Mouse (Mus musculus): ENCODE data around the gene Dusp21. TPM values are rescaled to one million over a fixed set of nuclear protein-coding genes. Genes with fewer than 3 reads are reported as not detected.

Dusp21 gene
- not detected for polyA plus RNA-seq (2014; fragmentation: Illumina TruSeq; extraction: RNeasy Lipid Tissue Mini Kit (QIAGEN cat#74804); ENCODE audit: low read depth, low replicate concordance)

DNA sequence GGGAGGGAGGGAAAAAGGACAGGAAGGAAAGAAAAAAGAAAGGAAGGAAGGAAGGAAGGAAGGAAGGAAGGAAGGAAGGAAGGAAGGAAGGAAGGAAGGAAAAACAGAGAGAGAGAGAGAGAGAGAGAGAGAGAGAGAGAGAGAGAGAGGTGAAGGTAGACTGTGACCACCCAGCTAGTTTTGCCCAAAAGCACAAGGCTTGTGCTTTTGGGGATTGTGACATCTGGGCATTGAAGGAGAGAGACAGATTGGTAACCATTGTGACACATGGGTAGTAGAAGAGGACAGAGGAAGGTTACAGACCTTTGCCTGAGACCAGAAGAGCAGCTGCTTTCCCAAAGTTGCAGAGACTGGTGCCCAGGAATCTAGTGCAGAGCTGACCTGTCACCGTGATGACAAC lies at the start of gene Dusp21:
Gene Dusp21 (plus strand): TSS at position 301 of the 400 bp plus-strand sequence.

GRCm38 (mm10) chrX:18162192-18162857 lies 16.7 kb downstream of the Dusp21 start, which contains the start of gene Kdm6a:
Kdm6a (plus strand) TSS chrX:18162575.

Other genes with a start within 250 kb of the Dusp21 start
- gene Kdm6a, start 16.7 kb downstream of the Dusp21 start, polyA plus RNA-seq (2014; fragmentation: Illumina TruSeq; extraction: RNeasy Lipid Tissue Mini Kit (QIAGEN cat#74804); ENCODE audit: low read depth, low replicate concordance) = 115 TPM

Measured in adrenal gland, adult 10 weeks (tissue).